Mouse (Mus musculus): ENCODE results near the gene Zswim9. TPM values are rescaled to one million over a fixed set of nuclear protein-coding genes. Genes with fewer than 3 reads are reported as not detected.

The Zswim9 gene
- polyA plus RNA-seq, 1 experiment from 2014 or later: 8.8 TPM

GRCm38 (mm10) chr7:13263851-13264250 is 14.7 kb downstream of the Zswim9 start:
- no peaks in the 10 kb centered on the region for H3K27me3 ChIP-seq
- no peaks in the 10 kb centered on the region for H3K36me3 ChIP-seq
- no peak overlapping the region for H3K9ac ChIP-seq
- no peak for ATAC-seq (replicated peaks; ENCODE audit: low FRiP score)
- H3K4me2 ChIP-seq: no peak overlapping the region
- H3K4me1 ChIP-seq: no peaks in the 10 kb centered on the region
- H3K27ac ChIP-seq: no peak overlapping the region
- no peak overlapping the region for H3K4me3 ChIP-seq (replicated peaks)
- H3K9me3 ChIP-seq (replicated peaks): no peaks in the 10 kb centered on the region
- WGBS: 91% methylated on average over 5 of the region's 5 CpGs

GRCm38 (mm10) chr7:13260746-13261700 is 17.5 kb downstream of the Zswim9 start:
- H3K4me2 ChIP-seq: no peak overlapping the region
- H3K9me3 ChIP-seq (replicated peaks): no peaks in the 10 kb centered on the region
- H3K4me1 ChIP-seq: no peaks in the 10 kb centered on the region
- no peaks in the 10 kb centered on the region for H3K27me3 ChIP-seq
- H3K9ac ChIP-seq: no peak overlapping the region
- no peaks in the 10 kb centered on the region for H3K36me3 ChIP-seq
- WGBS: 52% methylated on average over 50 of the region's 50 CpGs
- no peak overlapping the region for H3K27ac ChIP-seq
- ATAC-seq (replicated peaks; ENCODE audit: low FRiP score): no peak; the same call in 1 of the 2 replicates
- no peak overlapping the region for H3K4me3 ChIP-seq (replicated peaks)

- Histone ChIP-seq H3K27ac (no peak within 1 kb of the TSS), H3K36me3 (no peaks in the 10 kb centered on the region), H3K9ac (no peak within 1 kb of the TSS), H3K4me3 (replicated peaks) (no peak within 1 kb of the TSS), H3K4me1 (no peaks in the 10 kb centered on the region), H3K27me3 (no peaks in the 10 kb centered on the region), H3K9me3 (replicated peaks) (no peaks in the 10 kb centered on the region), H3K4me2 (no peak within 1 kb of the TSS)
- ATAC-seq (replicated peaks; ENCODE audit: low FRiP score): no peak
These were observed 65.8 kb downstream of the Zswim9 start, which contains the start of gene Vmn1r89 for GRCm38 (mm10) chr7:13212720-13213119. Gene Vmn1r89, plus strand, starts transcription at chr7:13213020.

Other genes starting within 250 kb of the Zswim9 start
- 144 and 146 TPM in 2 replicates for gene Chmp2a, start 243.9 kb downstream of the Zswim9 start, polyA plus RNA-seq (2015; fragmentation: Nextera tagmentation; extraction: Ambion mirVana)
- 113 and 114 TPM in 2 replicates for gene Ube2m, start 240.4 kb downstream of the Zswim9 start, polyA plus RNA-seq (2015; fragmentation: Nextera tagmentation; extraction: Ambion mirVana)
- gene Mzf1, start 224.0 kb downstream of the Zswim9 start, polyA plus RNA-seq (2015; fragmentation: Nextera tagmentation; extraction: Ambion mirVana): 2.8 and 4.3 TPM in 2 replicates
- not detected in 2 replicates for gene Vmn1r85, start 183.5 kb downstream of the Zswim9 start, polyA plus RNA-seq (2015; fragmentation: Nextera tagmentation; extraction: Ambion mirVana)
- not detected in 2 replicates for gene Vmn1r86, start 158.8 kb downstream of the Zswim9 start, polyA plus RNA-seq (2015; fragmentation: Nextera tagmentation; extraction: Ambion mirVana)
- gene Vmn1r87, start 138.6 kb downstream of the Zswim9 start, polyA plus RNA-seq (2015; fragmentation: Nextera tagmentation; extraction: Ambion mirVana): not detected in 2 replicates
- not detected in 2 replicates for gene Vmn1r88, start 119.2 kb downstream of the Zswim9 start, polyA plus RNA-seq (2015; fragmentation: Nextera tagmentation; extraction: Ambion mirVana)
- not detected in 2 replicates for gene Vmn1r89, start 65.7 kb downstream of the Zswim9 start, polyA plus RNA-seq (2015; fragmentation: Nextera tagmentation; extraction: Ambion mirVana)
- 109 and 110 TPM in 2 replicates for gene Lig1, start 1.4 kb downstream of the Zswim9 start, polyA plus RNA-seq (2015; fragmentation: Nextera tagmentation; extraction: Ambion mirVana)
- gene Pla2g4c, start 45.9 kb upstream of the Zswim9 start, polyA plus RNA-seq (2015; fragmentation: Nextera tagmentation; extraction: Ambion mirVana): 0.98 and 1.1 TPM in 2 replicates
- gene Cabp5, start 119.4 kb upstream of the Zswim9 start, polyA plus RNA-seq (2015; fragmentation: Nextera tagmentation; extraction: Ambion mirVana): not detected in 2 replicates
- gene Bsph1, start 172.1 kb upstream of the Zswim9 start, polyA plus RNA-seq (2015; fragmentation: Nextera tagmentation; extraction: Ambion mirVana): not detected in 2 replicates

All from kidney, embryonic 15.5 days (tissue).